Mouse (Mus musculus) liver, postnatal 0 days (tissue): ENCODE results near the gene Crygs. TPM values are rescaled to one million over a fixed set of nuclear protein-coding genes. Genes with fewer than 3 reads are reported as not detected.

Experiments used
- ATAC-seq: fragments of 200-750 bp; cut with Nextera tagmentation; 2 replicates; pipeline ENCODE4 v1.8.0; 2017; ENCODE audit warnings: mild to moderate bottlenecking, moderate library complexity
- DNase-seq: peaks from one replicate; pipeline ENCODE4 v3.0.0-alpha.2; 2016
- H3K27ac ChIP-seq: fragments of 300-500 bp; sonication (generic); 2 replicates; pipeline ENCODE4 v1.5.1; 2014; ENCODE audit warnings: antibody characterized with exemption, moderate library complexity, mild to moderate bottlenecking, low read depth
- H3K27me3 ChIP-seq: fragments of 300-500 bp; sonication (generic); 2 replicates; pipeline ENCODE4 v1.6.1; 2014; ENCODE audit warnings: low read length, control low read depth, mixed read lengths; ENCODE audit not compliant: insufficient read depth
- H3K36me3 ChIP-seq: fragments of 300-500 bp; sonication (generic); replicated peaks from 2 replicates; pipeline ENCODE4 v1.6.1; 2014; ENCODE audit warnings: mild to moderate bottlenecking, control low read depth, low read length, moderate library complexity, mixed read lengths; ENCODE audit not compliant: insufficient read depth
- H3K4me1 ChIP-seq: fragments of 300-500 bp; sonication (generic); 2 replicates; pipeline ENCODE4 v1.6.1; 2014; ENCODE audit warnings: antibody characterized with exemption, mild to moderate bottlenecking, control low read depth; ENCODE audit not compliant: insufficient read depth
- H3K4me2 ChIP-seq: fragments of 300-500 bp; sonication (generic); 2 replicates; pipeline ENCODE4 v1.6.1; 2014; ENCODE audit warnings: low read depth, mild to moderate bottlenecking, low read length, moderate library complexity, mixed read lengths
- H3K4me3 ChIP-seq: fragments of 300-500 bp; sonication (generic); 2 replicates; pipeline ENCODE4 v1.5.1; 2014; ENCODE audit warnings: low read depth, low read length
- H3K9ac ChIP-seq: fragments of 300-500 bp; sonication (generic); replicated peaks from 2 replicates; pipeline ENCODE4 v1.6.1; 2014; ENCODE audit warnings: mild to moderate bottlenecking, moderate library complexity
- H3K9me3 ChIP-seq: fragments of 300-500 bp; sonication (generic); 2 replicates; pipeline ENCODE4 v1.6.1; 2016; ENCODE audit warnings: mild to moderate bottlenecking, control low read depth, low read length, mixed read lengths
- CTCF ChIP-seq: sonication (generic); IDR thresholded peaks from 2 replicates; pipeline ENCODE4 v1.5.1; 2016; ENCODE audit warnings: antibody characterized with exemption, low read depth
- EP300 ChIP-seq: IDR thresholded peaks from 2 replicates; pipeline ENCODE4 v1.6.1; 2016; ENCODE audit warnings: antibody characterized with exemption, low read depth, mild to moderate bottlenecking
- WGBS: fragments of 180-500 bp; shearing (Covaris S2); extraction: QIAGEN DNeasy Blood & Tissue Kit; methylation state at CpG from one replicate; pipeline ENCODE4 v1.1.7; 2014; ENCODE audit not compliant: insufficient replicate concordance; 5-methylcytosine and 5-hydroxymethylcytosine counted together
- polyA plus RNA-seq: library from polyadenylated mRNA; unstranded; fragments of >200 nt; fragmentation: Nextera tagmentation; extraction: Ambion mirVana; gene quantifications from 2 replicates; pipeline ENCODE4 v1.2.1, GENCODE M21; 2015

Crygs gene
- polyA plus RNA-seq, 1 experiment from 2014 or later, result not detected

GRCm38 (mm10) chr16:22845481-22845880, 34.1 kb upstream of the Crygs start:
- ATAC-seq (peak; percentile 80), DNase-seq (peak; percentile 66)
- 80% methylated on average over 4 of the region's 4 CpGs for WGBS
- Histone ChIP-seq H3K27me3 (no peaks in the 10 kb centered on the region), H3K4me2 (peak overlapping the region; percentile 75), H3K9me3 (no peaks in the 10 kb centered on the region), H3K4me3 (no peak overlapping the region), H3K4me1 (peaks cover 16% of the 10 kb centered on the region), H3K36me3 (peaks cover 12% of the 10 kb centered on the region), H3K27ac (peak overlapping the region; percentile 81), H3K9ac (no peak overlapping the region; the same call in 1 of the 2 replicates)
- TF ChIP-seq CTCF (no peak), EP300 (0 out of 2 replicates have a peak, but pooled peaks have one; percentile 27)

DNA sequence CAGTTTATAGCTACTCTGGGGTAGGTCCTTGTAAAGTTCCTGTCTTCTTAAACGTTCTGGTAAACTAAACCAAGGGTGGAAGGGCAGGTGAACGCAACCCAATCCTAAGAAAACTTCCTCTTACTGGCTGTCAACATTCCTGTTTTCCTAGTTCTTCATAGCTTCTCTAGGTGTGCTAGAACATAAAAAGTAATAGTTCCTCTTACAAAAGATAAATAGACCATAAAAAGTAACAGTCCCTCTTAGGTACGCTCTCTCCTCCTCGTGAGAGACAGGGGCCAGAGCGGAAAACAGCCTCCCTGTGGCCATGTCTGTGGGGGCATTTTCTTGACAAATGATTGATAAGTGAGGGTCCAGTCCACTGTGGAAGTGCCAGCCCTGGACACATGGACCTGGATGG, 33.5 kb upstream of the Crygs start:
- no peaks in the 10 kb centered on the region for H3K9me3 ChIP-seq
- TF ChIP-seq EP300, result no peak
- H3K4me3 ChIP-seq, result no peak overlapping the region
- no peak overlapping the region; the same call in 1 of the 2 replicates for H3K9ac ChIP-seq
- peaks cover 7% of the 10 kb centered on the region for H3K36me3 ChIP-seq
- H3K4me2 ChIP-seq, result peak overlapping the region; percentile 75
- DNase-seq (no peak), ATAC-seq (no peak)
- 64% methylated on average over 5 of the region's 5 CpGs for WGBS
- H3K27me3 ChIP-seq, result no peaks in the 10 kb centered on the region
- H3K4me1 ChIP-seq, result peaks cover 16% of the 10 kb centered on the region
- peak overlapping the region; percentile 81 for H3K27ac ChIP-seq

DNA sequence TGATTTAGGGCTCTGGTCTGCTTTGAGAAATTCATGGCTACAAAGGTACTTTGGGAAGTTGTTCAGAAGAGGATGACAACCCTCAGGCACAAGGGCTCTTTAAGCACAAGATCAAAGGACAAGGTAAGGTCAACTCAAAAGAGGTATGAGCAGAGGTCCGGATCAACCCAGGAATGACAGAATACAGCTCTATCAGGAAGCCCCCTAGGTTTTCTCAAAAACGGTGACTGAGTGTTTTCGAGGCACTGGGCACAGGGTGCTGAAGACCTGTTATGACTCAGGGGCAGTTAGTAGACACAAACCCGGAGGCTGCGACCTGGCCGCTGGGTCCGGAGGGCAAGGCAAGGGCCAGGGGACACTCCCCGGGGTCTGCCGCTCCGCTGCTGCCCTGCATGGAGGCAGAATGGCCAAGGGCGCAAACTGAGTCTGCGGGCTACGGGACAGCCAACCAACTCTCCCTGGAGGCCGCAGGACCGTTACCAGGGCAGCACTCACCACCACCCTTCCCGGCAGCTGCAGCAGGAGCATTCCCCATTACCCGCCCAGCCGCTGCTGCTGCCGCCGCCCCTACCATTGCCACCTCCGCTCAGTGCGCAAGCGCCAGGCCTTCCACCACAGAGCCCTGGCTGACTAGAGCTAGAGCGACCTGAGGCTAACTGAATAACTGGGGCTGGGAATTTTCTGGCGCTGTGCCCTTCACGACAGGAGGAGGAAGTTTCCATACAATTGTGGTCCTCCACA, 32.9 kb upstream of the Crygs start:
- peak overlapping the region; percentile 81 for H3K27ac ChIP-seq
- peak; percentile 82 for DNase-seq
- peaks cover 16% of the 10 kb centered on the region for H3K4me1 ChIP-seq
- TF ChIP-seq CTCF, result no peak
- H3K36me3 ChIP-seq, result peaks cover 11% of the 10 kb centered on the region
- H3K4me3 ChIP-seq, result peak overlapping the region; percentile 45
- peak; percentile 81 for ATAC-seq
- 13% methylated on average over 26 of the region's 26 CpGs for whole genome bisulfite sequencing
- H3K4me2 ChIP-seq, result peak overlapping the region; percentile 75
- peak overlapping the region; percentile 65 for H3K9ac ChIP-seq
- H3K9me3 ChIP-seq, result no peaks in the 10 kb centered on the region
- H3K27me3 ChIP-seq, result no peaks in the 10 kb centered on the region

DNA sequence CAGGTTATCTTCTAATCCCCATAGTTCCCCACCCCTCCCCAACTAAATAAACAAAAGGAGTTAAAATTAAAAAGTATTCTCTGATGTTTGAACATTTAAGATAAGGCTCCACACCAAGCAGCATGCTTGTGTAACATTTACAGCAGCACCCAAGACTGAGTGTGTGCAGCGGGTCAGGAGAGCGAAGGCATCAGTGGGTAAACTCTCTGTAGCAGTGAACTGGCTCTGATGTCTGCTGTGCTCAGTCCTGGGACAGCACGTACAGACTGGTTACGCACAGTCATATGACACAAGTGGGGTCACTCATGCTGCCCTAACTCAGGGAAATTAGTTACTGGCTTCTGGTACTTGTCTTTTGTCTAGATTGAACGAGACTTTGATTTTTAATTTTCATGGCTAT, 31.5 kb upstream of the Crygs start:
- Histone ChIP-seq H3K4me3 (no peak overlapping the region), H3K36me3 (peaks cover 22% of the 10 kb centered on the region), H3K27ac (peak overlapping the region; percentile 81), H3K4me1 (peaks cover 16% of the 10 kb centered on the region), H3K27me3 (no peaks in the 10 kb centered on the region), H3K9me3 (no peaks in the 10 kb centered on the region), H3K4me2 (no peak overlapping the region), H3K9ac (no peak overlapping the region)
- DNase-seq, result peak; percentile 20
- 76% methylated on average over 5 of the region's 5 CpGs for WGBS
- peak; percentile 40 for TF ChIP-seq EP300
- TF ChIP-seq CTCF, result no peak
- peak; percentile 66 for ATAC-seq

DNA sequence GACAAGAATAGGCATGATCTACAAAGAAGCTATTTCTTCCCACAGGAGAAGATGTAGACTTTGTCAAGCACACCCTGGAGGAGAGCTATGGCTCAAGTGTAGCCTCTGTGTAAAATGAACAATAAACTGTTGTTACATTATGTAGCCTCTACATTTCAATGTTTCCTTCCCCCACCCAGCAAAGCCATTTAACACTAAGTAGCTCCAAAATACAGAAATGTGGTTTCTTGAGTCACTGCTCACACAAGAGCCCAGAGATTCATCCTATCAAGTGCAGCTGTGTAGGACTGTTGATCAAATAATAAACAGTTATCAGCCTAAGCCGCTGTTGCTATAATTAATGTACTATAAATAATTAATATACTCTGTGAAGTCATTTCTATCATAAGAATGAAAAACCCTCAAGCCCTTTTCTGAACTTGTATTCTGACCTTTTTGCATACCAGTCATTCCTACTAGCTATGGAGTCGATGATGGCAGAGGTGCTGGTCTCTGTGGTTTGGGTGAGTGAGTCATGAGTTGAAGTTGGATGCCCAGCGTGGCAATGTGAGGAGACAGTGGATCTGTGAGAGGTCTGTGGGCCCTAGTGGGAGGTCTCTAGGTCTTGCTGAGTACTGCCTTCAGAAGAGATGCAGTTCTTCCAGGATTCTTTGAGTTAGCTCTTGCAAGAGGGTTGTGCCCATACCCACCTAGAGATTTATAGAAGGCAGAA, 27.9 kb upstream of the Crygs start:
- Histone ChIP-seq H3K4me2 (no peak overlapping the region), H3K9me3 (no peaks in the 10 kb centered on the region), H3K36me3 (peaks cover 37% of the 10 kb centered on the region), H3K4me3 (no peak overlapping the region), H3K4me1 (peaks cover 11% of the 10 kb centered on the region), H3K9ac (no peak overlapping the region), H3K27me3 (no peaks in the 10 kb centered on the region), H3K27ac (no peak overlapping the region)
- ATAC-seq (no peak), DNase-seq (no peak)
- no peak for TF ChIP-seq EP300
- TF ChIP-seq CTCF, result no peak
- WGBS, result 79% methylated on average over 3 of the region's 3 CpGs

- no peak overlapping the region for H3K9ac ChIP-seq
- 85% methylated on average over 3 of the region's 3 CpGs for WGBS
- H3K27me3 ChIP-seq, result no peaks in the 10 kb centered on the region
- no peaks in the 10 kb centered on the region for H3K4me1 ChIP-seq
- no peak overlapping the region for H3K4me3 ChIP-seq
- TF ChIP-seq EP300 (no peak), CTCF (no peak)
- DNase-seq (no peak), ATAC-seq (no peak)
- peaks cover 38% of the 10 kb centered on the region for H3K36me3 ChIP-seq
- no peaks in the 10 kb centered on the region for H3K9me3 ChIP-seq
- H3K4me2 ChIP-seq, result no peak overlapping the region
- H3K27ac ChIP-seq, result no peak overlapping the region
Observed at GRCm38 (mm10) chr16:22832932-22833525, 21.7 kb upstream of the Crygs start.
